Mouse (Mus musculus) embryonic fibroblast, embryonic 13.5 days (primary cell): ENCODE measurements around the gene Polr1c.

Experiments
- CTCF ChIP-seq: IDR thresholded peaks from 2 replicates; pipeline ENCODE4 v1.5.1; 2011; ENCODE audit warnings: mild to moderate bottlenecking, control low read depth, low read length, moderate library complexity, borderline replicate concordance; ENCODE audit not compliant: insufficient read depth
- POLR2A ChIP-seq: IDR thresholded peaks from 2 replicates; pipeline ENCODE4 v1.6.1; 2011; ENCODE audit warnings: low read depth, mild to moderate bottlenecking, control low read depth, low read length, moderate library complexity

- no peak for TF ChIP-seq CTCF
- no peak for TF ChIP-seq POLR2A
These were observed 3.3 kb downstream of the Polr1c start for GRCm38 (mm10) chr17:46244579-46244978.
